Mouse (Mus musculus) CH12.LX (cell line): ENCODE data around the gene B2m. TPM values are rescaled to one million over a fixed set of nuclear protein-coding genes. Genes with fewer than 3 reads are reported as not detected.

Experiments
- DNase-seq: peaks from one replicate; pipeline ENCODE4 v3.0.0-alpha.2; 2013; ENCODE audit errors: extremely low read depth
- H3K27ac ChIP-seq: 2 replicates; pipeline ENCODE4 v1.5.1; 2012; ENCODE audit warnings: low read depth, mild to moderate bottlenecking, control low read depth, moderate library complexity; ENCODE audit not compliant: insufficient read depth
- H3K27me3 ChIP-seq: replicated peaks from 2 replicates; pipeline ENCODE3; 2012; ENCODE audit warnings: inconsistent platforms
- H3K36me3 ChIP-seq, 2 experiments: replicated peaks in 1 of 2; 2 replicates each; pipeline versions ENCODE3 to v1.6.1; 2012; ENCODE audit warnings: inconsistent platforms in 1 of 2, low read length in 1 of 2, mild to moderate bottlenecking in 1 of 2, mixed read lengths in 1 of 2, moderate library complexity in 1 of 2; ENCODE audit not compliant: control insufficient read depth in 1 of 2, insufficient read depth in 1 of 2
- H3K4me1 ChIP-seq, 2 experiments: 2 replicates each; pipeline ENCODE4 v1.6.1; 2012; ENCODE audit warnings: inconsistent platforms in 1 of 2, moderate library complexity in 1 of 2; ENCODE audit not compliant: insufficient read depth in 2 of 2, control insufficient read depth in 1 of 2
- H3K4me2 ChIP-seq: 2 replicates; pipeline ENCODE4 v1.6.1; 2012; ENCODE audit warnings: low read depth, mild to moderate bottlenecking, control low read depth; ENCODE audit not compliant: poor library complexity, insufficient read depth, severe bottlenecking
- H3K4me3 ChIP-seq, 3 experiments: fragments of 150-350 bp in 1 of 3; sonication (generic) in 1 of 3; replicated peaks in 1 of 3; 2 replicates each; pipeline versions ENCODE3 to v1.5.1; 2011 to 2012; ENCODE audit warnings: low read depth in 2 of 3, low read length in 2 of 3, mild to moderate bottlenecking in 2 of 3, moderate library complexity in 2 of 3, control low read depth in 1 of 3, improper control_type of control experiment in 1 of 3, inconsistent platforms in 1 of 3, mixed read lengths in 1 of 3; ENCODE audit not compliant: poor library complexity in 1 of 3
- H3K79me2 ChIP-seq: replicated peaks from 2 replicates; pipeline ENCODE4 v1.6.1; 2012; ENCODE audit warnings: mild to moderate bottlenecking, moderate library complexity; ENCODE audit not compliant: control insufficient read depth, poor library complexity, insufficient read depth, severe bottlenecking; ENCODE audit errors: extremely low read depth
- H3K9ac ChIP-seq: 2 replicates; pipeline ENCODE4 v1.6.1; 2012; ENCODE audit warnings: low read depth, mild to moderate bottlenecking, control low read depth, moderate library complexity; ENCODE audit not compliant: insufficient read depth
- H3K9me3 ChIP-seq: replicated peaks from 2 replicates; pipeline ENCODE3; 2012; ENCODE audit warnings: low read length, inconsistent platforms, mixed read lengths
- BHLHE40 ChIP-seq: IDR thresholded peaks from 2 replicates; pipeline ENCODE4 v1.6.1; 2011; ENCODE audit warnings: mild to moderate bottlenecking, low read depth, low read length, improper control_type of control experiment
- CTCF ChIP-seq, 2 experiments: IDR thresholded peaks in 1 of 2; conservative IDR thresholded peaks in 1 of 2; 2 replicates each; pipeline ENCODE4 v1.5.1; 2011 to 2012; ENCODE audit warnings: low read depth in 2 of 2, low read length in 2 of 2, improper control_type of control experiment in 1 of 2, inconsistent platforms in 1 of 2, mild to moderate bottlenecking in 1 of 2, moderate library complexity in 1 of 2
- E2F4 ChIP-seq: IDR thresholded peaks from 2 replicates; pipeline ENCODE4 v1.6.1; 2011; ENCODE audit warnings: low read depth, low read length, improper control_type of control experiment; ENCODE audit not compliant: insufficient replicate concordance
- ELF1 ChIP-seq: IDR thresholded peaks from 2 replicates; pipeline ENCODE4 v1.6.1; 2014; ENCODE audit warnings: low read depth, mild to moderate bottlenecking, inconsistent platforms, low read length, improper control_type of control experiment
- EP300 ChIP-seq: IDR thresholded peaks from 2 replicates; pipeline ENCODE4 v1.6.1; 2011; ENCODE audit warnings: low read length, improper control_type of control experiment
- ETS1 ChIP-seq: conservative IDR thresholded peaks from 2 replicates; pipeline ENCODE4 v1.6.1; 2012; ENCODE audit warnings: low read depth, mild to moderate bottlenecking, inconsistent platforms, low read length, improper control_type of control experiment, moderate library complexity
- GABPA ChIP-seq: IDR thresholded peaks from 2 replicates; pipeline ENCODE4 v1.6.1; 2012; ENCODE audit warnings: low read depth, low read length, improper control_type of control experiment, inconsistent platforms; ENCODE audit not compliant: insufficient replicate concordance
- HCFC1 ChIP-seq: IDR thresholded peaks from 2 replicates; pipeline ENCODE4 v1.6.1; 2012; ENCODE audit warnings: low read depth, mild to moderate bottlenecking, inconsistent platforms, low read length, improper control_type of control experiment
- JUND ChIP-seq: conservative IDR thresholded peaks from 2 replicates; pipeline ENCODE4 v1.6.1; 2011; ENCODE audit warnings: low read depth, low read length, improper control_type of control experiment
- KAT2A ChIP-seq: IDR thresholded peaks from 2 replicates; pipeline ENCODE4 v1.6.1; 2012; ENCODE audit warnings: low read length, improper control_type of control experiment, inconsistent platforms; ENCODE audit not compliant: insufficient replicate concordance
- MAX ChIP-seq: IDR thresholded peaks from 2 replicates; pipeline ENCODE4 v1.6.1; 2011; ENCODE audit warnings: low read length, improper control_type of control experiment
- MAZ ChIP-seq: IDR thresholded peaks from 2 replicates; pipeline ENCODE4 v1.6.1; 2012; ENCODE audit warnings: low read depth, mild to moderate bottlenecking, inconsistent platforms, low read length, improper control_type of control experiment, moderate library complexity
- MEF2A ChIP-seq: IDR thresholded peaks from 2 replicates; pipeline ENCODE4 v1.6.1; 2014; ENCODE audit warnings: low read depth, mild to moderate bottlenecking, inconsistent platforms, low read length, improper control_type of control experiment, borderline replicate concordance
- MXI1 ChIP-seq: IDR thresholded peaks from 2 replicates; pipeline ENCODE4 v1.6.1; 2011; ENCODE audit warnings: mild to moderate bottlenecking, low read depth, low read length, improper control_type of control experiment
- NRF1 ChIP-seq: IDR thresholded peaks from 2 replicates; pipeline ENCODE4 v1.6.1; 2014; ENCODE audit warnings: low read depth, mild to moderate bottlenecking, inconsistent platforms, low read length, improper control_type of control experiment, moderate library complexity
- PAX5 ChIP-seq: IDR thresholded peaks from 2 replicates; pipeline ENCODE4 v1.6.1; 2012; ENCODE audit warnings: low read length, inconsistent platforms, mixed read lengths
- POLR2AphosphoS2 ChIP-seq: IDR thresholded peaks from 2 replicates; pipeline ENCODE4 v1.6.1; 2011; ENCODE audit warnings: low read depth, low read length, improper control_type of control experiment
- RAD21 ChIP-seq: IDR thresholded peaks from 2 replicates; pipeline ENCODE4 v1.6.1; 2011; ENCODE audit warnings: low read depth, mild to moderate bottlenecking, low read length, improper control_type of control experiment, moderate library complexity
- RCOR1 ChIP-seq: conservative IDR thresholded peaks from 2 replicates; pipeline ENCODE4 v1.6.1; 2012; ENCODE audit warnings: low read depth, mild to moderate bottlenecking, inconsistent platforms, low read length, improper control_type of control experiment
- SIN3A ChIP-seq: IDR thresholded peaks from 2 replicates; pipeline ENCODE4 v1.6.1; 2012; ENCODE audit warnings: low read length, improper control_type of control experiment, inconsistent platforms
- SMC3 ChIP-seq: IDR thresholded peaks from 2 replicates; pipeline ENCODE4 v1.6.1; 2011; ENCODE audit warnings: low read depth, low read length, improper control_type of control experiment
- TBP ChIP-seq: conservative IDR thresholded peaks from 2 replicates; pipeline ENCODE4 v1.6.1; 2011; ENCODE audit warnings: low read depth, low read length, improper control_type of control experiment
- TCF12 ChIP-seq: IDR thresholded peaks from 2 replicates; pipeline ENCODE4 v1.6.1; 2014; ENCODE audit warnings: low read depth, mild to moderate bottlenecking, inconsistent platforms, low read length, improper control_type of control experiment
- UBTF ChIP-seq: IDR thresholded peaks from 2 replicates; pipeline ENCODE4 v1.6.1; 2012; ENCODE audit warnings: low read depth, mild to moderate bottlenecking, inconsistent platforms, low read length, improper control_type of control experiment, moderate library complexity
- USF1 ChIP-seq: IDR thresholded peaks from 2 replicates; pipeline ENCODE4 v1.6.1; 2014; ENCODE audit warnings: low read depth, mild to moderate bottlenecking, inconsistent platforms, low read length, improper control_type of control experiment
- ZNF384 ChIP-seq: IDR thresholded peaks from 2 replicates; pipeline ENCODE4 v1.6.1; 2012; ENCODE audit warnings: low read depth, low read length, improper control_type of control experiment, inconsistent platforms
- dilution Hi-C: fragments of 300-500 bp; cut with MboI; formaldehyde crosslinking; loops from 2 replicates; pipeline ENCODE4 v1.14.3; 2020; ENCODE audit warnings: low sequenced_read_pairs; ENCODE audit not compliant: extremely low pct_unique_long_range_greater_than_20kb, extremely low pct_ligation_motif_present
- in situ Hi-C: fragments of 300-500 bp; cut with MboI; formaldehyde crosslinking; loops from 3 replicates; pipeline ENCODE4 v1.14.3; 2019; ENCODE audit warnings: low sequenced_read_pairs, low pct_ligation_motif_present, low pct_unique_long_range_greater_than_20kb, mixed read lengths
- polyA plus RNA-seq: library from polyadenylated mRNA; unstranded; fragments of >175 nt; gene quantifications from 2 replicates; pipeline ENCODE4 v1.2.1, GENCODE M21; 2012; ENCODE audit warnings: low read depth; ENCODE audit not compliant: insufficient read length
- total RNA-seq, 2 experiments: library from RNA; depleted of rRNA; stranded (reverse); fragments of 300-350 nt in 1 of 2; fragments of >200 nt in 1 of 2; gene quantifications; 2 replicates each; pipeline ENCODE4 v1.2.3; 2012 to 2014

B2m gene
- total and polyA plus RNA-seq, 3 experiments = 1,509 to 1,954 (median 1,919) TPM

DNA sequence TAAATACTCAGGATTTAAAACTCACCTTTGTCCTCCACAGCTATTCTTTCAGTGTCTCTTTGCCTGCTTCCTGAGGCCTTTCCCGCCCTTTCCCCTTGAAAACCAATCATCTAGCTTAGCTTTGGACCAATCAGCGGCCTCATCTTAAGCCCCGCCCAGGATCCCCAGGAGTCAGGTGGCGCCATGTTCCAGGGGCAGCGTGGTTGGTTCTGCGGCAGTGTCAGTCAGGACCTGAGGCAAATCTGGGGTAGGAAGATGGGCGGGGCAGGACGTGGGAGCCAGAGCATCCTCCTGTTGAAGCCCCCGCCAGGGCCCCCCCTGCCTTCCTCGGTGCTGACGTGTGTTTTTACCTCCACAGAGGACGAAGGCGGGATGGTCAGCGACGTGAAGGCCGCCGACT is 38.6 kb downstream of the B2m start, which contains the start of the genes Patl2 and Terb2:
Gene Patl2, minus strand, starts transcription at position 84 of the 400 bp plus-strand sequence.
Gene Terb2, plus strand, starts transcription at position 167 of the 400 bp plus-strand sequence.
- H3K4me3 ChIP-seq = no peak within 1 kb of the TSS
- dilution Hi-C loops (no loop called here), in situ Hi-C loops (no loop called here)
- H3K4me1 ChIP-seq = peaks cover 0 to 10% of the 10 kb centered on the region in 2 experiments; a peak in 3 of 4 replicates
- no peaks in the 10 kb centered on the region for H3K36me3 ChIP-seq
- H3K79me2 ChIP-seq = no peaks in the 10 kb centered on the region
- DNase-seq = no peak
- no peak within 1 kb of the TSS for H3K9ac ChIP-seq
- TF ChIP-seq BHLHE40 (no peak), SIN3A (no peak), ZNF384 (no peak), RAD21 (no peak), MAX (no peak), CTCF (conservative IDR thresholded peaks at IDR 0.05 in 1 of 2, IDR thresholded peaks at IDR 0.05 in 1 of 2; ENCODE audit: low read depth in 2 of 2, low read length in 2 of 2) (no peak), GABPA (no peak), USF1 (no peak), PAX5 (no peak), POLR2AphosphoS2 (no peak), SMC3 (no peak), E2F4 (no peak), TBP (no peak), RCOR1 (no peak), ETS1 (no peak), MEF2A (no peak), MXI1 (no peak), TCF12 (no peak), NRF1 (no peak)
- no peaks in the 10 kb centered on the region for H3K9me3 ChIP-seq
- H3K4me2 ChIP-seq = no peak within 1 kb of the TSS
- no peak within 1 kb of the TSS for H3K27ac ChIP-seq
- H3K27me3 ChIP-seq = no peaks in the 10 kb centered on the region

DNA sequence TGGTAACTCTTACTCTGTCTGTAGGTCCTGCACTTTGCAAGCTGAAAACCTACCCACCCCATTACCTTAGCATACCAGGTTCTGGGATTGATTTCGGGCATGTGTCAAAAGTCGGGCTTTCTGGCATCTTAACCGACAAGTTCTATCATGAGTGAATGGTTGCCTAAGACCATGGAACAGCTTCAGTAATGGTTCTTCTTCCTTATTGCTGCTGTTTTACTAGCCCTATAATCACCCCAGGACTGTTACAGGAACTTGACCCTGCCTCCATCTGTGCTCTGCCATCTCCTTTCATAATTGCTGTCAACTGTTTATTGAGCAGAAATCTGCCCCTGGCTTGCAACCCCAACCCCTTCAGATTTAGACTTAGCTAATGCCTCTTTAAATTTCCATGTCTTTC is 39.3 kb downstream of the B2m start:
- peaks cover 0 to 10% of the 10 kb centered on the region in 2 experiments; a peak in 3 of 4 replicates for H3K4me1 ChIP-seq
- H3K27me3 ChIP-seq = no peaks in the 10 kb centered on the region
- no peaks in the 10 kb centered on the region for H3K36me3 ChIP-seq
- in situ Hi-C loops = no loop called here
- no peak for DNase-seq
- H3K4me3 ChIP-seq = no peak overlapping the region
- H3K4me2 ChIP-seq = no peak overlapping the region
- no peak overlapping the region for H3K27ac ChIP-seq
- dilution Hi-C loops = no loop called here
- no peaks in the 10 kb centered on the region for H3K9me3 ChIP-seq
- no peak overlapping the region for H3K9ac ChIP-seq
- H3K79me2 ChIP-seq = no peaks in the 10 kb centered on the region
- TF ChIP-seq HCFC1 (no peak), BHLHE40 (no peak), ELF1 (no peak), GABPA (no peak), KAT2A (no peak), UBTF (no peak), MAX (no peak), MAZ (no peak), JUND (no peak), EP300 (no peak)
